Mouse (Mus musculus) thymus, postnatal 10 days (tissue): ENCODE data around the gene C9.

ENCODE experiments used
- DNase-seq, 2 experiments: peaks; one replicate each; pipeline ENCODE4 v3.0.0; 2021; ENCODE audit warnings: low spot score in 2 of 2

C9 gene

DNA sequence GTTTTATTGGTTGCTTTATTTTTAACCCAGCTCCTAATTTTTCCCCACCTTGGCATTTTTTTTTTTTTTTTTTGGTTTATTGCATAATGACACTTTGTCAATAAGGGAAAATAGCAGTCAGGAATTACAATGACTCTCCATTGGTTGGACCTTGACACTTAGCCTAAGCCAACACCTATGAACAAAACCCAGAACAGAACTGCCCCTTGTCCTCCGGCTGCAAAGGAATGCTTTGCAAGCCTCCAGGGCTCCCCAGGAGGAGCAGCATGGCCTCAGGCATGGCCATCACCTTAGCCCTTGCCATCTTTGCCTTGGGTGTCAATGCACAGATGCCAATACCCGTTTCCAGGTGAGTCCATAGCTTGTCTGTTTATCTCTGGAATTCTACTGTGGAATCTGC, at the start of gene C9:
Gene C9 (plus strand): TSS at position 193 of the 400 bp plus-strand sequence.
- no peak for DNase-seq

DNA sequence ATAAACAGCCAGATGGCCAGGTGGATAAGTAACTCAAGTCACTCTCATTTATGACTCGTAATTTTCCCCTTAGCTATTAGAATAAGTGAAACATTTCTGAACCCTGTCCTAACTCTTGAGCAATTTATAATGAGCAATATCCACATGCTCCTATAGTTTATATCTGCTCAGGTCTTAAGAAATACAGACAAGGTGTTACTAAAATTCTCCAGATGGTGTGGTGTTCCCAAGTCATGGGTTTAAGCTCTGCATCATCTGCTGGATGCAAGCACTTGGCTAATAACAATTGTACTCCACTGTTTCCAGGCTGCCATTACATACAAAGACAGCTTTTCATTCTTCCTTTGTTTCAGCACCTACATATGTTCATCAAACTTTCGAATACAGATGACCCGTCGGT, 46.9 kb upstream of the C9 start:
- DNase-seq: no peak

DNA sequence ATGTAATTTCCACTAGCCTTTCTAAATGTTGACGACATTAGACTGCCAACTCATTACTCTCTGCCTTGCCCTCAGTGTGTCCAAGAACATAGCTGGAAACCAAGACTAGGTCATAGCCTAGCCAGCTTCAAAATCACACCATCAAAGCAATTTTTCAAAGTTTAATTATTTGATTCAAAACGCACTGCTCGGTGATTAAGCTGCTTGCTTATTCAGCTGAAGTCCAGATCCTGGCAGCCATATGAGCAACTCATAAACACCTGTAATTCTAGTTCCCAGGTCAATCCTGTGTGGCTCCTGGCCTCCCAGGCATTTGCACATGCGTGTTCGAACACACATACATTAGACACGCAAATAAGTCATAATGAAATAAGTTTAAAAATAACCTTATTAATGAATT, 46.2 kb upstream of the C9 start:
- DNase-seq: no peak

GRCm38 (mm10) chr15:6400115-6400514, 45.0 kb upstream of the C9 start:
- DNase-seq: no peak

- DNase-seq: no peak
Observed at GRCm38 (mm10) chr15:6402433-6402832, 42.7 kb upstream of the C9 start.

DNA sequence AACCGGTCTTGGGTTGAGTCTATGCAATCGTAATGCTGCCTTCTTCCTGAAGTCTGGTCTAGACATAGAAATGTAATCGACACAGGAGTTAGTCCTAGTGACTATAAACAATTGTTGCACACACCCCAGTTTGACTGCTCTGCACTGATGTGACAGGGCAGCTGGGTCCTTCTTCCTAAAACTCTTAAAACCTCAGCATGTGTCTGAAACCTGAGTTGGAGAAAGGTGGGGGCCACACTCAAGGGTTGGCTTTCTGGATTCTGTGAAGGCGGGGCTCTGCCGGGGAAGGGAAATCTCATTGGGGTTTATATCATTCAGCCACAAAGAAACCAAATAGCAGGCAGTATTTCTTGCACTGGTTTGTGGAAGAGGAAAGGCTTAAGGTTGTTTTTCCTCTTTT, 41.0 kb upstream of the C9 start:
- DNase-seq: no peak

- DNase-seq: no peak
Observed at GRCm38 (mm10) chr15:6406771-6407170, 38.4 kb upstream of the C9 start.

DNA sequence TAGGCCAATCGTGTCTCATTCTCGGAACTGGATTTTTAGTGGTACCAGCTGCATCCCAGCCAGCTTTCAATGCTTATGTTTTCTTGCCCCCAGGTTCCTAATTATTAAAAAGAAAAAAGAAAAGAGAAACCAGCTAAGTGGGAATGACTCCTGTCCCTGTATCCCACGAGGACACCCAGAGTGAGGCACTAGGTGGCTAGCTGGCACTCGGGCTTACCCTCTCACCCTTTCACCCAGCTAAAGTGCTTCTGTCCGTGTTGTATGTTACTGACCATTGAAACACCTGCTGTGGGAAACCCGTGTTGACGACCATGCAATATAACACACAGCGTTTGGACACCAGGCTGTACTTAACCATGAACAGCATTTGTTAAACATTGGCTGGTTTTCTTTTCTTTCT, 36.1 kb upstream of the C9 start:
- no peak for DNase-seq

DNA sequence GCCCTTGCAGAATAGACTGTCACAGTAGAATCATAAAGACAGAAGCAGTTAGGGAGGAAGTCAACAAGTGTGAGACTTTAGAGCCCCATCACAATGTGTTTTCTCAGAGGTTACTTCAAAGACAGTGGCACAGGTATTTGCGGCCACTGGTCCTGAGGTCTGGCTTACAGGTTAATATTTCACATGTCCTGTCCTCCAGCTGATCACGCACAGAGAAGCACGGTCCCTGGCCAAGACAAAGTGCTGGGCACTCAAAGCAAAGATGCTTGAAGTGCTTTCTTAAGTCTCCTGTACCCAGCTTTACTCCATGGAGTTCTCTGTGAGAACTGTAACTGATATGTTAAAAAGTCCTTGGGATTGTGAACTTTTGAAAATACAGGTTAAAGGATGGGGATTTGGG, 35.0 kb upstream of the C9 start:
- DNase-seq: no peak

DNA sequence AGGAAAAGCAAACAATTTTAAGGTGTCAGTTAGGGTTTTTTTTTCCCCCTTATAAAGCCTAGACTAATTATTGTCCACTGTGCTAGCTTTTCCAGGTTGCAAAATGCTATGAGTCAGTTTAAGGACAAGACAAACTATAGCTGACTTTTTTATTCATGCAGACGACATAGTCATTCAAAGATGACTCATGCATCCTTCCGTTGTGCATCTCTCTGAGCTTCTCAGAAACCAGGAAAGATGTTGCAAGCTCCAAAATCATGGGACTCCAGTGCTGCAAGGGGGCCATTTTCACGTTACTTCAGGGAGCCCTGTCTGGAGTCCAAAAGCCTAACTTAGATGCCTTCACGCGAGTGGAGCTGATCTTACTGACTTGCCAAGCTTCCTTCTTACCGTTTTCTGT, 33.8 kb upstream of the C9 start:
- DNase-seq: no peak

GRCm38 (mm10) chr15:6415317-6415716, 29.8 kb upstream of the C9 start:
- DNase-seq: no peak

DNA sequence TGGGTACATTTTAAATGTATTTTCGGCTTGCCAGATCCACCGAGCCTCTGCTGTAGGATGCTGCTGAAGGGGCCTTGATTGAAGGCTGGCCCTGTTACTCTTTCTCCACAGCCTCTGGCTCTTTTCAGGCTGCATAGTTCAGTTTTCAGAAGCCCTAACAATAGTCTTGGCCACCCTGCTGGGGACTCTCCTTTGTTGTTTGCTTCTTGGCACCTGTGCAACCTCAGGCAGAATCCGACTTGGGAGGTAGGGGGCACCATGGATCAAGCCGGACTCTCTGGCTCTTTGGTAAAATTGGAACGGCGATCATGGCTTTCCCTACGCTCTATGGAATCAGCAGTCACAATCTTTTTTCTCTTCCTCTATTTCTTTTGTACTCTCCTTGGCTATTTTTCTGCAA, 13.3 kb upstream of the C9 start:
- no peak for DNase-seq

DNA sequence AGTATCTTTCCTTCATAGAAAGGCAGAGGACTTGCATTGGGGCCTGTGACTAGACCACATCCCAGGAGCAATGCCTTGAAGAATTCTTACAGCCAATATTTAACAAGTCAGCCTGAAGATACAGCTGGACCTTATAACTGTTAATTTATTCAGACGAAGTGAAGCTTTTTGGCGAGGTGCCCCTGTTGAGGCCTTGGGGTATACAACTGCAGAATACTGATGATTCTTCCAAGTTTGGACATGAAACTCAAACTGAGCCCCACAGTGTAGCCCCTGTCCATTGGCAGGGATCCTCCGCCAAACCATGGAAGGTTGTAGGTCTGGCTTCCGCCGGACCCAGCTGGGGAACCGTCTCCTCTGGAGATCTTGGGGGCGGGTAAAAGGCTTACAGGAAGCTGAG, 12.7 kb upstream of the C9 start:
- DNase-seq: no peak

DNA sequence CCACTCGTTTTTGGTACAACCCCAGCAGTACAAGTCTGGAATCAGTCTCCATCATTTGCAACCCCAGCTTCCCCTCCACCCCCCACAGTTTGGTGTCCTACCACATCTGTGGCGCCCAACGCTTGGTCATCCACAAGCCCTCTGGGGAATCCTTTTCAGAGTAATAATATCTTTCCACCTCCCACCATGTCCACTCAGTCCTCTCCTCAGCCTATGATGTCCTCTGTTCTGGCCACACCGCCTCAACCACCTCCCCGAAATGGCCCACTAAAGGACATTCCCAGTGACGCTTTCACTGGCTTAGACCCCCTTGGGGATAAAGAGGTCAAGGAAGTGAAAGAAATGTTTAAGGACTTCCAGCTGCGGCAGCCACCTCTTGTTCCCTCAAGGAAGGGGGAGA, 9.8 kb upstream of the C9 start:
- DNase-seq: no peak

- peak in 1 of 2 experiments; percentile 44 for DNase-seq
Observed at GRCm38 (mm10) chr15:6435773-6436172, 9.4 kb upstream of the C9 start.

- no peak for DNase-seq
Observed at GRCm38 (mm10) chr15:6438685-6439084, 6.4 kb upstream of the C9 start.

DNA sequence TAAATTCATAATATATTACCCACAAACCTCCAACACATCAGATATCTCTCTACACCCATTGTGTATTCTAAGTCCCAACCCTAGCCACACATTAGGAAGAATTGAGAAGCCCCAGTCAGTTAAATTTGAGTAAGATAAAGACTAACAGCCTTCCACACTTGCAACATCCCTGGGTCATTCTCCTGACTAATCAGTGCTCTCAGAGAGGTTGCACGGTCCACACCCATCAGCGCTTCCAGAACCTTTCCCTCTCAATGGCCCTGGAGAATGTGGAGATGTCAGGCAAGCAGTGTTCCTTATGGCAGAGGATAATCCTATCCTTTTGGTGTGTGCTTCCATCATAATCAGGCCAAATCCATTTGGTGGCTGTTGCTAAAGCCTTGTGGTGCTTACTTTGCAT, 675 bp upstream of the C9 start:
- DNase-seq: no peak

DNA sequence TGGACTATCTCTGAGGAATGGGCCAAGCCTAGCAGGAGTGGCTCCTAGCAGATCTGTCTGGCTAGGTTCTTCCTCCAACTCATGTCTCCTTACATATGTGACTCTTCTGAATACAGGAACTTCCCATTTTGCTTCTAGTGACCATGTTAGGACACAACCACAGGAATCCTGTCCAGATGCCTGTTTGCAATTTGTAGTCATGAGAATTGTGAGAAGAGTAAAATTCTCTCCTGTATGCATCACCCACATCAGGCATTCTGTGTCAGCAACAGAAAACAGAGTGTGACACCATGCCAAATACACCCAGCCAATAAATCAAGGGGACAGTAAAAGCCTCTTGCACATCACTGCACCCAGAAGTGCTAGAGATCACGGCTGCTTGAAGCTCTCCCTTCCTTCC, 1.1 kb downstream of the C9 start:
- DNase-seq: no peak

DNA sequence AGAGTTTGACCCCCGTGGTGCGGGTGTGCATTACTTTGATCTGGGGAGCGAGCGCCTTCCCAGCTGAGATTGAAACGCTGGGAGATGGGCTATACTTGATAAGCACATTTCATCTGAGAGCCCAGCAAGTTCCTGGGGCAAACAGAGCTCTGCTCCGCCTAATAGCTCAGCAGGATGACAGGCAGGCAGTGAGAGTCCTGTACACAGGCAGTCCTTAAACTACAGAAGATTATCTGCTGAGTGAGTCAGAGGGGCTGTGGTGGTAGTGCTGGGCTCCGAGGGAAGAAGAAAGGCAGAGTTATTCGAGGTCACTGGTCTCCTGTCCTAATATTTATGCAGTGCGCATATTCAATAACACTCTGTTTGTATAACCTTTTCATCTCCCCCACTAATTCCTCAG, 3.8 kb downstream of the C9 start:
- no peak for DNase-seq

DNA sequence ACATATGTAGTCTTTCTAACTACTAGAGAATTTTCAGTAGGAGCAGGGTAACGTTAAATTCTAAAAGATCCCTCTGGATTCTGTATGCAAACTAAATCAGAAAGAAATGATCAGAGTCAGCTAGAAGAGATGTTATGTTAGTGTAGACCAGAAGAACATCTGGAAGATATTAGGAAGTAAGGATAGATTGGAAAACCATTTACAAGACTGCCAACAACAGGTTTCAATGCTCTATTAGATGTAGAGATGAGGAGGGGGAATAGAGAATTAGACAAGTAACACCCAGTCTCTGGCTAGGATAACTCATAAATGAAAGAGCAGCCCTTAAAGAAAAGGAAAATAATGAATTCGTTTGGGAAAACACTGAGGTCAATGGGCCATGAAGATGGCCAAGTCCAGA, 9.3 kb downstream of the C9 start:
- DNase-seq: no peak

GRCm38 (mm10) chr15:6461381-6461780, 16.3 kb downstream of the C9 start:
- DNase-seq: no peak

DNA sequence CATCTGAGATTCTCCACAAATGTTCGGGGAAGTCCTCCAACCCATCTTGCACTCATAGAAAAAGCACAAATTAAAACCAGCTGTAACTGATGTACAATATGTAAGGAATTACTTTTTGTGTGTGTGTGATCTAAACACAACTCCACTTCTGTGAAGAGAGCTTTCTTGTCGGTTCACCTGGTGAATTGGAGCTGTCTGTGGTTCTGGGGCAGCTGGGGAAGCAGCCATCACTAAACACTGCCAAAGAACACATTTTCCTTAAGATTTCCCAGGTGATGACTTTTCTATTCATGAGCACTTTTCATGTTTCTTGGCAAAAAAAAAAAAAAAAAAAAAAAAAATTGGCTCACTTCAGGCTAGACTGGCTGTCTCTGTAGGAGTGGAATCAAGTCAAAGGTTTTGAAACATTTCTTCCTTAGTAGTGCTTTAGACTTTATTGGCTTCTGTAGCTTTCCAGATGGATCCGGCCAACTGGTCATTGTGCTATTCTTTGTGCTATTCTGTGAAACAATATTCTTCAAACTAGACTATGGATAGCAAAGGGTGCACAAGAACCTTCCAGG, 18.3 kb downstream of the C9 start:
- DNase-seq: no peak

GRCm38 (mm10) chr15:6466995-6467394, 21.9 kb downstream of the C9 start:
- DNase-seq: no peak

DNA sequence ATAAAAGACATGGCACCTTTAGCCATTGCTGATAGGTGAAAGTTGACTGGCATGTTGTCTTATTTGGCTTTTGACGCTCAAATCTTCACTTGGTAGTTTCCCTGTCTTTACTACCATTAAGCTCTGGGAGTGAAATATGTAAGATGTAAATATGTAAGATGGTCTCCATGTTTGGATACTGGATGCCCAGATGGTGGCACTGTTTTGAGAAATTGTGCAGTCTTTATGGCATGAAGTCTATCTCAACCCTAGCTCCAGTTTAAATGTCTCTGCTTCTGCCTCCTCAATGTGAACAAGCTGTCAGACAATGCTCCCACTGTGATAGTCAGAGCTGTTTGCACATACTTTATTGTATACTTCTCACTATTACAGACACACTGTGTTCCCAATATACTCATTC, 23.7 kb downstream of the C9 start:
- DNase-seq: peak in 1 of 2 experiments; percentile 6

- no peak for DNase-seq
Observed at GRCm38 (mm10) chr15:6469384-6469783, 24.3 kb downstream of the C9 start.
